Mouse (Mus musculus) lung, adult 2 months (tissue): ENCODE results near the gene Daglb.

ENCODE experiments used
- CTCF ChIP-seq: fragments of 200-500 bp; IDR thresholded peaks from 2 replicates; pipeline ENCODE4 v1.5.1; 2011; ENCODE audit warnings: mild to moderate bottlenecking, low read length, control low read depth; ENCODE audit not compliant: insufficient read depth
- POLR2A ChIP-seq: fragments of 200-500 bp; IDR thresholded peaks from 2 replicates; pipeline ENCODE4 v1.6.1; 2011; ENCODE audit warnings: low read depth, mild to moderate bottlenecking, control low read depth, low read length, borderline replicate concordance; ENCODE audit errors: extremely low read depth

- TF ChIP-seq POLR2A: 0 out of 2 replicates have a peak, but pooled peaks have one; percentile 20
- TF ChIP-seq CTCF: no peak
Observed at GRCm38 (mm10) chr5:143526698-143527331, 62.4 kb downstream of the Daglb start.
